Mouse (Mus musculus): ENCODE measurements around the gene Hyal2. TPM values are rescaled to one million over a fixed set of nuclear protein-coding genes. Genes with fewer than 3 reads are reported as not detected.
"Not testable (repeated sequence)": the region's sequence is repeated elsewhere in the genome, so short reads cannot be mapped to it uniquely, and the experiment has no call there.

Gene Hyal2
- polyA plus RNA-seq, 1 experiment from 2014 or later: 138 TPM

- Histone ChIP-seq H3K27me3 (ENCODE audit: control insufficient read depth, insufficient read depth, low read length) (peaks cover 5% of the 10 kb centered on the region; the same call in 1 of the 2 replicates), H3K36me3 (replicated peaks; ENCODE audit: control insufficient read depth, insufficient read depth, low read depth, low read length) (peaks cover 3% of the 10 kb centered on the region), H3K4me1 (ENCODE audit: control insufficient read depth, insufficient read depth, low read length) (no peaks in the 10 kb centered on the region; the same call in none of the 2 replicates), H3K4me2 (ENCODE audit: low read depth, low read length) (peak overlapping the region; percentile 91), H3K4me3 (ENCODE audit: low read depth, low read length) (peak overlapping the region; percentile 74), H3K9ac (replicated peaks; ENCODE audit: low read length) (peak overlapping the region; percentile 69), H3K27ac (replicated peaks; ENCODE audit: low read depth, low read length) (peak overlapping the region; percentile 28; the same call in 1 of the 2 replicates), H3K9me3 (replicated peaks; ENCODE audit: control insufficient read depth, low read length) (no peaks in the 10 kb centered on the region)
- no peak for DNase-seq (ENCODE audit: low spot score)
- peak; percentile 42 for ATAC-seq (replicated peaks; ENCODE audit: insufficient number of reproducible peaks, low FRiP score, low TSS enrichment, low read depth)
- 8% methylated on average over 37 of the region's 37 CpGs for WGBS
Observed at GRCm38 (mm10) chr9:107553541-107554318, 14.0 kb upstream of the Hyal2 start.

GRCm38 (mm10) chr9:107554319-107554825, 13.4 kb upstream of the Hyal2 start:
- peak overlapping the region; percentile 74 for H3K4me3 ChIP-seq (ENCODE audit: low read depth, low read length)
- H3K4me1 ChIP-seq (ENCODE audit: control insufficient read depth, insufficient read depth, low read length): no peaks in the 10 kb centered on the region; the same call in none of the 2 replicates
- peaks cover 6% of the 10 kb centered on the region for H3K36me3 ChIP-seq (replicated peaks; ENCODE audit: control insufficient read depth, insufficient read depth, low read depth, low read length)
- H3K27me3 ChIP-seq (ENCODE audit: control insufficient read depth, insufficient read depth, low read length): peaks cover 5% of the 10 kb centered on the region; the same call in 1 of the 2 replicates
- peak; percentile 99 for DNase-seq (ENCODE audit: low spot score)
- ATAC-seq (replicated peaks; ENCODE audit: insufficient number of reproducible peaks, low FRiP score, low TSS enrichment, low read depth): peak; percentile 88
- no peaks in the 10 kb centered on the region for H3K9me3 ChIP-seq (replicated peaks; ENCODE audit: control insufficient read depth, low read length)
- WGBS: under 1% methylated on average over 53 of the region's 53 CpGs
- peak overlapping the region; percentile 84 for H3K9ac ChIP-seq (replicated peaks; ENCODE audit: low read length)
- peak overlapping the region; percentile 89 for H3K27ac ChIP-seq (replicated peaks; ENCODE audit: low read depth, low read length)
- peak overlapping the region; percentile 91 for H3K4me2 ChIP-seq (ENCODE audit: low read depth, low read length)

- Histone ChIP-seq H3K9me3 (replicated peaks; ENCODE audit: control insufficient read depth, low read length) (no peaks in the 10 kb centered on the region), H3K27me3 (ENCODE audit: control insufficient read depth, insufficient read depth, low read length) (peaks cover 5% of the 10 kb centered on the region; the same call in 1 of the 2 replicates), H3K4me2 (ENCODE audit: low read depth, low read length) (peak overlapping the region; percentile 91), H3K4me1 (ENCODE audit: control insufficient read depth, insufficient read depth, low read length) (no peaks in the 10 kb centered on the region; the same call in none of the 2 replicates), H3K27ac (replicated peaks; ENCODE audit: low read depth, low read length) (peak overlapping the region; percentile 89), H3K4me3 (ENCODE audit: low read depth, low read length) (peak overlapping the region; percentile 74), H3K9ac (replicated peaks; ENCODE audit: low read length) (peak overlapping the region; percentile 84), H3K36me3 (replicated peaks; ENCODE audit: control insufficient read depth, insufficient read depth, low read depth, low read length) (peaks cover 6% of the 10 kb centered on the region)
- under 1% methylated on average over 23 of the region's 23 CpGs for whole genome bisulfite sequencing
- DNase-seq (ENCODE audit: low spot score): peak; percentile 60
- ATAC-seq (replicated peaks; ENCODE audit: insufficient number of reproducible peaks, low FRiP score, low TSS enrichment, low read depth): peak; percentile 36
Observed at GRCm38 (mm10) chr9:107555031-107555457, 12.7 kb upstream of the Hyal2 start.

- Histone ChIP-seq H3K27ac (replicated peaks; ENCODE audit: low read depth, low read length) (no peak overlapping the region), H3K36me3 (replicated peaks; ENCODE audit: control insufficient read depth, insufficient read depth, low read depth, low read length) (peaks cover 6% of the 10 kb centered on the region), H3K9me3 (replicated peaks; ENCODE audit: control insufficient read depth, low read length) (no peaks in the 10 kb centered on the region), H3K4me1 (ENCODE audit: control insufficient read depth, insufficient read depth, low read length) (no peaks in the 10 kb centered on the region; the same call in none of the 2 replicates), H3K4me2 (ENCODE audit: low read depth, low read length) (peak overlapping the region; percentile 91), H3K9ac (replicated peaks; ENCODE audit: low read length) (peak overlapping the region; percentile 84), H3K27me3 (ENCODE audit: control insufficient read depth, insufficient read depth, low read length) (peaks cover 3% of the 10 kb centered on the region; the same call in 1 of the 2 replicates), H3K4me3 (ENCODE audit: low read depth, low read length) (peak overlapping the region; percentile 74)
- DNase-seq (ENCODE audit: low spot score) (no peak), ATAC-seq (replicated peaks; ENCODE audit: insufficient number of reproducible peaks, low FRiP score, low TSS enrichment, low read depth) (no peak)
- WGBS: 35% methylated on average over 2 of the region's 2 CpGs
Observed at GRCm38 (mm10) chr9:107555701-107556100, 12.0 kb upstream of the Hyal2 start.

- no peak overlapping the region for H3K9ac ChIP-seq (replicated peaks; ENCODE audit: low read length)
- peaks cover 8% of the 10 kb centered on the region for H3K36me3 ChIP-seq (replicated peaks; ENCODE audit: control insufficient read depth, insufficient read depth, low read depth, low read length)
- no peaks in the 10 kb centered on the region; the same call in none of the 2 replicates for H3K4me1 ChIP-seq (ENCODE audit: control insufficient read depth, insufficient read depth, low read length)
- WGBS: 73% methylated on average over 3 of the region's 3 CpGs
- ATAC-seq (replicated peaks; ENCODE audit: insufficient number of reproducible peaks, low FRiP score, low TSS enrichment, low read depth): no peak
- peak overlapping the region; percentile 91 for H3K4me2 ChIP-seq (ENCODE audit: low read depth, low read length)
- H3K9me3 ChIP-seq (replicated peaks; ENCODE audit: control insufficient read depth, low read length): no peaks in the 10 kb centered on the region
- H3K4me3 ChIP-seq (ENCODE audit: low read depth, low read length): no peak overlapping the region; the same call in 1 of the 2 replicates
- H3K27me3 ChIP-seq (ENCODE audit: control insufficient read depth, insufficient read depth, low read length): no peaks in the 10 kb centered on the region; the same call in 1 of the 2 replicates
- no peak overlapping the region for H3K27ac ChIP-seq (replicated peaks; ENCODE audit: low read depth, low read length)
- no peak for DNase-seq (ENCODE audit: low spot score)
Observed at GRCm38 (mm10) chr9:107556346-107556745, 11.4 kb upstream of the Hyal2 start.

- peak within 1 kb of the TSS; percentile 74 for H3K4me2 ChIP-seq (ENCODE audit: low read depth, low read length)
- WGBS: under 1% methylated on average over 45 of the region's 46 CpGs
- peak; percentile 91 for ATAC-seq (replicated peaks; ENCODE audit: insufficient number of reproducible peaks, low FRiP score, low TSS enrichment, low read depth)
- no peak within 1 kb of the TSS for H3K27ac ChIP-seq (replicated peaks; ENCODE audit: low read depth, low read length)
- no peaks in the 10 kb centered on the region for H3K9me3 ChIP-seq (replicated peaks; ENCODE audit: control insufficient read depth, low read length)
- 0 out of 2 replicates have a peak, but pooled peaks cover 3% of the 10 kb centered on the region for H3K4me1 ChIP-seq (ENCODE audit: control insufficient read depth, insufficient read depth, low read length)
- peak within 1 kb of the TSS; percentile 72 for H3K9ac ChIP-seq (replicated peaks; ENCODE audit: low read length)
- no peaks in the 10 kb centered on the region for H3K27me3 ChIP-seq (ENCODE audit: control insufficient read depth, insufficient read depth, low read length)
- peak; percentile 94 for DNase-seq (ENCODE audit: low spot score)
- peak within 1 kb of the TSS; percentile 93 for H3K4me3 ChIP-seq (ENCODE audit: low read depth, low read length)
- H3K36me3 ChIP-seq (replicated peaks; ENCODE audit: control insufficient read depth, insufficient read depth, low read depth, low read length): peaks cover 12% of the 10 kb centered on the region
Observed at GRCm38 (mm10) chr9:107563029-107563581, 4.6 kb upstream of the Hyal2 start, which contains the start of gene Tusc2. Gene Tusc2, plus strand, starts transcription at chr9:107563255.

- not testable (repeated sequence) for H3K9me3 ChIP-seq (replicated peaks; ENCODE audit: control insufficient read depth, low read length); DNase-seq (ENCODE audit: low spot score); H3K27me3 ChIP-seq (ENCODE audit: control insufficient read depth, insufficient read depth, low read length); ATAC-seq (replicated peaks; ENCODE audit: insufficient number of reproducible peaks, low FRiP score, low TSS enrichment, low read depth); H3K4me1 ChIP-seq (ENCODE audit: control insufficient read depth, insufficient read depth, low read length); H3K27ac ChIP-seq (replicated peaks; ENCODE audit: low read depth, low read length); H3K4me2 ChIP-seq (ENCODE audit: low read depth, low read length); H3K4me3 ChIP-seq (ENCODE audit: low read depth, low read length); H3K36me3 ChIP-seq (replicated peaks; ENCODE audit: control insufficient read depth, insufficient read depth, low read depth, low read length); H3K9ac ChIP-seq (replicated peaks; ENCODE audit: low read length)
- 50% methylated on average over 5 of the region's 5 CpGs for WGBS
Observed at GRCm38 (mm10) chr9:107565556-107565955, 2.2 kb upstream of the Hyal2 start.
